Mouse (Mus musculus) heart, postnatal 25 days (tissue): ENCODE measurements around the gene Nip7. TPM values are rescaled to one million over a fixed set of nuclear protein-coding genes. Genes with fewer than 3 reads are reported as not detected.
"Not testable (repeated sequence)": the region's sequence is repeated elsewhere in the genome, so short reads cannot be mapped to it uniquely, and the experiment has no call there.

Experiments
- DNase-seq: peaks from one replicate; pipeline ENCODE4 v3.0.0; 2022; ENCODE audit warnings: low spot score
- intact Hi-C: fragments of 180-260 bp; cut with DNase I; formaldehyde crosslinking; loops from one replicate; pipeline ENCODE4 v1.15.1; 2025
- total RNA-seq, 2 experiments: library from RNA; stranded (reverse); gene quantifications; 2 replicates each; pipeline ENCODE4 v1.2.3; 2021

Gene Nip7
- total RNA-seq = 10 to 100 TPM; 21.1 to 21.2 TPM

GRCm38 (mm10) chr8:107056076-107056972, at the start of gene Nip7, which contains the start of gene Cog8:
Gene Nip7 (plus strand): TSS chr8:107056877.
Gene Cog8 (minus strand): TSS chr8:107056689.
- intact Hi-C loops = loop anchor here (2.0 kb wide), 1 partner anchor 26 kb away; the partner anchor contains the start of gene Vps4a

DNA sequence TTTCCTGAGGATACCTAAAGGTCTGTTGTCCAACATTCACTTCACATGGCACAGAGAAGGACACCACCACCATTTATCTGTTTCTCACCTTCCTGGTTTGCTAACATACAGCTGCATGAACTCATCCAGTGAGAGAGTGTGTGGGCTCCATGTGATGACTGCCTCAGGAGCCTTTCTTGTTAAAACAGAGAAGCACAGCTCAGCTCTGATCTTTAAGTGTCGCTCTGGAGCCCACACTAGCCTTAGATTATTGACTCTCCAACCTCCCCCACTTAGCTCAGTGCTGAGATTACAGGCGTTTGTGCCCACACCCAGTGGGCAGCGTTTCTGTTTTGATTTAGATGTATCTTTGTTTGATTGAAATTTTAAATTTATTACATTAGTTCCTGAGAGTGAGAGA, 48.9 kb upstream of the Nip7 start:
- intact Hi-C loops = no loop called here
- no peak for DNase-seq

More at GRCm38 (mm10) chr8:107056076-107056972, at the start of gene Nip7, which contains the start of gene Cog8:
- peak; percentile 94 for DNase-seq

- intact Hi-C loops = no loop called here
These were observed 44.0 kb upstream of the Nip7 start for GRCm38 (mm10) chr8:107012666-107013065.

GRCm38 (mm10) chr8:107014915-107015314, 41.8 kb upstream of the Nip7 start:
- intact Hi-C loops = no loop called here
- no peak for DNase-seq

More at GRCm38 (mm10) chr8:107012666-107013065, 44.0 kb upstream of the Nip7 start:
- DNase-seq = no peak

- DNase-seq = no peak
- intact Hi-C loops = no loop called here
These were observed 33.2 kb upstream of the Nip7 start for GRCm38 (mm10) chr8:107023479-107023878.

GRCm38 (mm10) chr8:107029310-107029709, 27.4 kb upstream of the Nip7 start:
- DNase-seq = no peak
- intact Hi-C loops = no loop called here

- no peak for DNase-seq
- intact Hi-C loops = loop anchor here (2.0 kb wide), 2 partner anchors 19 to 27 kb away; partner anchors contain the start of genes Cog8, Nip7 and Pdf
These were observed 26.6 kb upstream of the Nip7 start for GRCm38 (mm10) chr8:107030058-107030457.

GRCm38 (mm10) chr8:107030650-107031576, 25.8 kb upstream of the Nip7 start, which contains the start of gene Vps4a:
Gene Vps4a (plus strand): TSS chr8:107031222.
- peak; percentile 91 for DNase-seq
- intact Hi-C loops = loop anchor here (2.0 kb wide), 2 partner anchors 18 to 26 kb away; partner anchors contain the start of genes Cog8, Nip7 and Pdf

- intact Hi-C loops = loop anchor here (1.0 to 2.0 kb wide), 3 partner anchors 13 to 25 kb away; partner anchors contain the start of genes Cog8, Nip7 and Pdf
- DNase-seq = no peak
These were observed 25.0 kb upstream of the Nip7 start for GRCm38 (mm10) chr8:107031577-107032090.

DNA sequence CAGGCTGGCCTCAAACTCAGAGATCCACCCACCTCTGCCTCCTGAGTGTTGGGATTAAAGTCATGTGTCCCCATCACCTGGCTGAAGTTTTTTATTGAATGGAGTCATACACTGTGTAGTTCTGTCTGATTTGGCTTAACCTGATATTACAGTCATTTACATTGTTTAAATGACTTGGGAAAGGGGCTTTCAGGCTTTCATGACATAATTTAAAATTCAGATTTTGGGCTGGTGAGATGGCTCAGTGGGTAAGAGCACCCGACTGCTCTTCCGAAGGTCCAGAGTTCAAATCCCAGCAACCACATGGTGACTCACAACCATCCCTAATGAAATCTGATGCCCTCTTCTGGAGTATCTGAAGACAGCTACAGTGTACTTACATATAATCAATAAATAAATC, 23.1 kb upstream of the Nip7 start:
- intact Hi-C loops, DNase-seq: not testable (repeated sequence)

- DNase-seq = no peak
- intact Hi-C loops = no loop called here
These were observed 21.0 kb upstream of the Nip7 start for GRCm38 (mm10) chr8:107035641-107036040.

DNA sequence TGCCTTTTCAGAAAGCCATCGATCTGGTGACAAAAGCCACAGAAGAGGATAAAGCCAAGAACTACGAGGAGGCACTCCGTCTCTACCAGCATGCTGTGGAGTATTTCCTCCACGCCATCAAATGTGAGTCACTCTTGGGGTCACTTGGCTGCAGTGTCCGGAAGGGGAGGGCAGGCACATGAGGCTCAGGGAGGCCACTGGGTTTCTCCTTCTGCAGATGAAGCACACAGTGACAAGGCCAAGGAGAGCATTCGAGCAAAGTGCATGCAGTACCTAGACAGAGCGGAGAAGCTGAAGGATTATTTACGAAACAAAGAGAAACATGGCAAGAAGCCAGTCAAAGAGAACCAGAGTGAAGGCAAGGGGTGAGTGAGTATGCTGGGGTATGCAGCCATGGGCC, 20.1 kb upstream of the Nip7 start:
- intact Hi-C loops = no loop called here
- DNase-seq = no peak

GRCm38 (mm10) chr8:107040632-107041031, 16.0 kb upstream of the Nip7 start:
- intact Hi-C loops = no loop called here
- no peak for DNase-seq

DNA sequence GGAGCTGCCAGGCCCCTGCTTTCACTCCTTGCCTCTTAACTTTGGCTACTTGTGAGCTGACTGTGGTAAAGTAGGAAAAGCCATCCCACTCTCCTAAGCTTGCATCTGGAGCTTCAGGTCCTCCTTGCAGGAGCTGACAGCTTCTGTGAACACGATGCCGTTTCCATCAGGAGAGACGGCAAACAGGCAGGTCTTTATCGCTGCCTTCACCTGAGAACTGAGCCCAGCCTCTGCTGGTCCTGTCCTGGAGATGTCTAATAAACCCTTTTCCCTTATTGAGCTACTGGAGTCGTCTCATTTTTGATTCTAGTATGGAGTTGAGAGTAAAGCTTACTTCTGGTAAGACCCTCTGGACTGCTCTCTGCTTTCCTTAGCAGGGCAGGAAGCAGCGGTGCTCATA, 11.2 kb upstream of the Nip7 start:
- intact Hi-C loops = no loop called here
- DNase-seq = no peak

DNA sequence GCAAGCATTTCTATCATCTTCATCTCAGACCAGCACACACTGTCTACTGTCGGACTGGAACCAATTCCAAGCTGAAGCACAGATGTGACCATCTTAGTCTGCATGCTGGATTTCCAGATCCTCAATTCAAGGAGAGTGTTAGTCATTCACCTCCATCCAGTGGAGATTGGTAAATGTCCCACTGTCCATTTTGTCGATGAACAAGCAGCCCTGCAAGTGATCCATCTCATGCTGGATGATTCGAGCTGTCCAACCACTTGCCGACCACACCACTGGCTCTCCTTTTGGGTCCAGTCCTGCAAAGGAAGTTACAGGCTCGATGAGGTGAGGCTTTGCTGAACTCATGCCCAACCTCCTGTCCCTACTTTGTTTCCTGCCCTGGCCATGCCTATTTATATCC, 9.7 kb upstream of the Nip7 start:
- intact Hi-C loops = no loop called here
- DNase-seq = no peak

DNA sequence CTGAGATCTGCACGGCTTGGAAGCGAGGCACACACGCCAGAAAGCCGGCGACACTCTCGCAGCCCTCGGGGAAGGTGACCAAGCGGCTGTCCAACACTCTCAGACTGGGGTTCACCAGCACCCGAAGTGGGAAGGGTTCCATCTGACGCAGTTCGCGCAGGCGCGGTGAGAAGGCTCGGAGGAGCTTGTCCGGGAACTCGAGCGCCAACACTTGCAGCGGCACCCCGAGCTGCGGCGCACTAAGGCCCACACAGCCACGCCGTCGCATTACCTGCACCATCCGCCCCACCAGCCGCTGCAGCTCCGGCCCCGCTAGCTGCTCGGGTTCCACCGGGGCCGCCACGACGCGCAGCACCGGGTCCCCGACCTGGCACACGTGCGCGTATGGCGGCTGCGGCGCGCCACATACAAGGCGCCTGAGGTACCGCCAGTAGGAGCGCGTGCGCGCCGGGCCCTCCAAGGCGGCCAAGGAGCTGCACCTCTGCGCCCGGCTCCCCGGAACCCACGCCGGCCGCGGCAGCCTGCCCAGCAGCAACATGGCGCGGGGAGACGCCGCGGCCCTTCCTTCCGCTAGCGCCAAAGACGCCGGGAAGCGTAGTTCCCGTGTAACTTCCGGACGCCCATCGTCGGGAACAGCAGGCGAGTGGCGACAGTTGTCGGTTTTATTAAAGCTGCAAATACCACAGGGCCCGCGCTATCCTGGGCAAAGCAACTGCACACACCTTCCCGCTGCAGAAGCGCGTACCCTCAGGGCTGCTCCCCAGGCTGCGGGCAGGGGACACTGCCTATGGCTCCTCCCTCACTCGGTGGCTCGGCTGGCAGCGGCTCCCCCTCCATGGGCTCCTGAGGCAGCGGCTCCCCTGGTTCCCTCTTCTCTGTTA, 8.4 kb upstream of the Nip7 start, which contains the start of gene Pdf:
Gene Pdf (minus strand): TSS at position 554 of the 881 bp plus-strand sequence.
- peak; percentile 70 for DNase-seq
- intact Hi-C loops = loop anchor here (2.0 kb wide), 1 partner anchor 18 kb away; the partner anchor contains the start of gene Vps4a

DNA sequence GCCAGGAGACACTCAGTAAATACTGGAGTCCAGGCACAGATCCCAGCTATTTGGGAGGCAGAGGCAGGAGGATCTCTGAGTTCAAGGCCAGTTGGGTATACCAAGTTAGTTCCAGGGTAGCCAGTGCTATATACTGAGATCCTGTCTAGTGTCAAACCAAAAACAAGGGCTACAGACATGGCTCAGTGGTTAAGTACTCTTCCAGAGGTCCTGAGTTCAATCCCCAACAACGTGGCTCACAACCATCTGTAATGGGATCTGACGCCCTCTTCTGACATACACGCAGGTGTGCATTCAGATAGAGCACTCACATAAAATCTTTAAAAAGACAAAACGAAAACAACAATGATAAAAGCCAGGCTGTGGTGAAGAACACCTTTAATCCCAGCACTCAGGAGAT, 7.2 kb upstream of the Nip7 start:
- intact Hi-C loops = loop anchor here (2.0 kb wide), 1 partner anchor 19 kb away; the partner anchor contains the start of gene Vps4a

GRCm38 (mm10) chr8:107052046-107052445, 4.6 kb upstream of the Nip7 start:
- intact Hi-C loops = no loop called here
- no peak for DNase-seq

More for the DNA sequence above, 7.2 kb upstream of the Nip7 start:
- DNase-seq = no peak
